Mouse (Mus musculus): ENCODE results near the gene Mllt3. TPM values are rescaled to one million over a fixed set of nuclear protein-coding genes. Genes with fewer than 3 reads are reported as not detected.

Mllt3 gene
- total RNA-seq, 2 experiments from 2014 or later, result 27.6 to 28.6 TPM

- DNase-seq (ENCODE audit: low spot score in 2 of 2), result no peak
Observed at GRCm38 (mm10) chr4:87954421-87955083, 78.6 kb downstream of the Mllt3 start.

DNA sequence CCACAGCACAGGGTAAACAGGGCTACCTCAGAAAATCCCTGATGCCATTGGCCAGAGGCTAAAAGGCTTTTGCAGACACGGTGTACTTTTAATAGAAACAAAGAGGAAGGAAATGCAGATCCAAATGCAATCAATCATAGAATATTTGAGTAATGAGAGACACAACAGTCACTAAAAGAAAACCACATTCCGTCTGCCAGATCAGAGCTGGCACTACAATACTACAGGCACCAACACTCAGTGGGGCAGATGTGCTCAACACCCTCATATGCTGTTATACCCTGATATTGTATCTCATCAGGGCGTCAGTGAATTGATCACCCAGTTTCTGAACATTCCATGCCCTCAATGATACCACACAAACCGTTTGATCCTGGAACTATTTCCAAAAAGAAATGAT is 79.4 kb downstream of the Mllt3 start:
- DNase-seq (ENCODE audit: low spot score in 2 of 2), result no peak

GRCm38 (mm10) chr4:87953268-87953667 is 79.9 kb downstream of the Mllt3 start:
- DNase-seq (ENCODE audit: low spot score in 2 of 2), result no peak

DNA sequence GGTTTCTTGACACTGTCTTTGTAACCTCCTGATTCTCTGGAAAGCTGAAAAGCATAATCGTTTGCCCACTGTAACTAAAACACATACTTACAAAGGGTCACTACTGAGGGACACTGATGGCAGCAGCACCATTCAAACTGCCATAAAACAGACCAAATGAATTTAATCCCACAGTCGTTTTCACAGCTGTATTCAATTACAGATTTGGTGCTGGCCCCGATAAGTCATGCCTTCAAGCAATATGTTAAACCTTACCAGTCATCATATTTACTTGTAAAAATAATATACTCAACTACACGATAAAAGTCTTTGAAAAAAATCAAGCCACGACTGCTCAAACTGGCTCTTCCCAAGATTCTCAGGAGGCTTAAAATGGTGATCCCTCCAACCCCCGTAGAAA is 83.7 kb downstream of the Mllt3 start:
- no peak for DNase-seq (ENCODE audit: low spot score in 2 of 2)

DNA sequence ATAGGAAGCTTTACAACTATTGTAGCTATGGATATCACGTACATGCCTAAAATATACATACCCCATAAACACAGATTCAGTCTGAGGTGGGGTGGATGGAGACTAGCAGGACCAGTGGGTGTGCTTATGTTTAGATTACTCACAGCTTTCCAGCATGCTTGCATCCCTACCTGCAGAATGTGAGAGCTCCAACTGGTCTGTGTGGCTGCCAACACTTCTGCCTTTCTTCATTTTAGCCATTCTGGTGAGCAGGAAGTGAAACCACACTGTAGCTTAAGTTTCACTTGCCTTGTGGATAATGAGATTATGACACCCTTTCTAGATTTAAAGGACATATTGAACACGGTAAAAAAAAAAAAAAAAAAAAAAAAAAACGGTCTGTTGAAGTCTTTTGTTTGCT is 88.8 kb downstream of the Mllt3 start:
- no peak for DNase-seq (ENCODE audit: low spot score in 2 of 2)

- DNase-seq (ENCODE audit: low spot score in 2 of 2), result no peak
Observed at GRCm38 (mm10) chr4:87942921-87943403, 90.2 kb downstream of the Mllt3 start.

DNA sequence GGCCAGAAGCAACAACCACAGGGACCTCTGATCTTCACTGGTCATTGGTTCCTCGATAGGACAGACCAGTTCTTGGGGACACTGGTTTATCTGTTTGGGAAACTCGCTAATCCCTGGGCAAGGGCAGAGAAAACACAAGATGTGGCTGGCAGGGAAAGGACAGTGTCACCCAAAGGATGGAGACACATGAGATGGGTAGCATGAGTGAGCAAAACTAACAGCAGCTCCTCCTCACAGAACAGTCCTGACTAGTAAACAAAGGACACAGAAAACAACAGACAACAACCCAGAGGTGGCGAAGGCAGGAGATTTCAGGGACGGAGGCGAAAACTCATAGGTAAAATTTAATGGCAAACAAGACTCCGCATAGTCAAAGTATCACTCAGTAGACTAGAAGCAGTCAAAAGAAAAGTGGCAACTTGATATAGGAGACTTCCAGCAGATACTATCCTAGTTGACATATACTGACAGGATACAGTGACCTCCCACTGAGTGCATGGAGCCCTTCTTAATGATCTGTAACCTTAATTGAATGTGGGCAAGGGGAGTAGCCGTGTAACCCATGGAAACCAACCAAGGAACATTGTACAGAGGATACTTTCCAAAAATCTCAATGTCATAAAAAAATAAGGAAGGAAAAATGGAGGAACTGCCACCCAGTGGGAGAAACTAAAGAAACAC is 93.5 kb downstream of the Mllt3 start:
- DNase-seq (ENCODE audit: low spot score in 2 of 2), result no peak

GRCm38 (mm10) chr4:87936326-87936725 is 96.8 kb downstream of the Mllt3 start:
- DNase-seq (ENCODE audit: low spot score in 2 of 2), result no peak

GRCm38 (mm10) chr4:87933701-87934337 is 99.3 kb downstream of the Mllt3 start:
- no peak for DNase-seq (ENCODE audit: low spot score in 2 of 2)

DNA sequence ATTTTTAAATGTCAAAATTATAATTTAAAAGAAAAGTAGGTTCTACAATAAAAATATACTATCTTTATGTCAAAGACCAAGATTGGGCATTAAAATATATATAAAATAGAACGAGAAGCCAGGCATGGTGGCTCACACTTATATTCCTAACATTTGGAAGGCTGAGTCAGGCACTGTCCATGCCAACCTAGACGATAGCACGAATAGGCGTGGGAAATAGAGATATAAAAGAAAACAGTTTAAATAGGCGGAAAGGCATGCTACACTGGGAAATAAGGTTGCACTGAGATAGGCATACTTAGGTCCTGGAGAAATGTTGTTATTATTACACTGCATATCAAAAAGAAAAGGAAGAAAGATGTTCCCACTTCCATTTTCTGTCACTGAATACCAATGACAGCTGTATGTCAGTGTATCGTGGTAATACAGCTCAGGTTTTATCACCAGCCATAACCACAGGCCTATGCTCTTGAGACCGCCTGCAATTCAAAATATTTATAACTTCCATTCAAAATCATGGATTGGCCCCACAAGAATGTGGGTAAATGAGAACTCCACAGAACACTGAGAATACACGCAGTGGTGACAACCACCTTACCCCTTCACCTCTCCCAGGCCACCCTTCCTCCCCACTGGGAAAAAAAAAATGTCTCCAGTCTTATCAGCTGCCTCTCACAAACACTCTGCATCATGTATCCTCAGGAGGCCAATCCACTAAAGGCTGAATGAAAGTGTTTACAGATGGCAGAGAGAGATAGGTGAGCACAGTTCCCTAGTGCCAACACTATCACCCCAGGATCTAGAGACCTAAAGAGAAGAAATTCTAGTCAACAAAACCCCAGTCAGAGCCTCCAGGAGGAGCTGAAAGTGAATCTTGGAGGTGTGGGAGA is 102.6 kb downstream of the Mllt3 start:
- no peak for DNase-seq (ENCODE audit: low spot score in 2 of 2)

GRCm38 (mm10) chr4:87928603-87929199 is 104.5 kb downstream of the Mllt3 start:
- DNase-seq (ENCODE audit: low spot score in 2 of 2), result no peak

DNA sequence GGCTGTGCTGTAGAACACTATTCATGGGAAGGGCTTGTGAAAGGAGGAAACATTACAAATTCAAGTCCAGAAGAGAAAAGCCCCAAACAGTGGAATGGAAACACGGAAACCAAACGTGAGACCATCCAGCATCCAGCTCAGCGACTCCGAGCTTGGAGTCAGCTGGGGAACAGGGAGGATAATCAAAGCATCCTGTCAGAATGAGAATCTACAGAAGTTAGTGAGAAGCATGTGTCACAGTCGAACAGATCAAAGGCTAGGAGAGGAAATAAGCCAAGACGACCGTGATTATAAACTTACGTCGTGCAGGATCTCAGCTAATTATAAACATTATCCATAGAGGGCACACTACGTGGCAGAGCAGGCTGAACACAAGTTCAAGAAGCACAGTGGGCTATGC is 105.8 kb downstream of the Mllt3 start:
- DNase-seq (ENCODE audit: low spot score in 2 of 2), result no peak

- no peak for DNase-seq (ENCODE audit: low spot score in 2 of 2)
Observed at GRCm38 (mm10) chr4:87920664-87921063, 112.5 kb downstream of the Mllt3 start.

- DNase-seq (ENCODE audit: low spot score in 2 of 2), result no peak
Observed at GRCm38 (mm10) chr4:87911172-87911994, 121.8 kb downstream of the Mllt3 start.

- DNase-seq (ENCODE audit: low spot score in 2 of 2), result no peak
Observed at GRCm38 (mm10) chr4:87905149-87905771, 127.9 kb downstream of the Mllt3 start.

DNA sequence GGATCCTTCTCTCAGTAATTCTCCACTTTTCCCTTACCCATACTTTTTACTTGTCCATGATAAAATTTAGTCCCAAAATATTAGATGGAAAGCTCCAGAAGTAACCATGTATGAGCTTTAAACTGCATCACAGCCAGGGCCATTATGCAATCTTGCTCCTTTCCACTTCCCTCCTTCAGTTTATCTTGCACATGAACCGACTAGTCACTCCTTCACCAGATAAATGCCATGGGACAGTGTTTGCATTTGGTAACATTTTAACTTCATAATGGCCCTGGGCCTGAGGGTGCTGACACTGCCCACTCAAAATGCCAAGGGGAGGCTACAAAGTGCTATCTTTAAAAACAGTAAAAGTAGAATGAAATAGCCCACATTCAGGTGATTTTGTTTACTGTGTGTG is 128.4 kb downstream of the Mllt3 start:
- DNase-seq (ENCODE audit: low spot score in 2 of 2), result no peak

GRCm38 (mm10) chr4:87902584-87902983 is 130.6 kb downstream of the Mllt3 start:
- DNase-seq (ENCODE audit: low spot score in 2 of 2), result no peak

- DNase-seq (ENCODE audit: low spot score in 2 of 2), result no peak
Observed at GRCm38 (mm10) chr4:87901166-87901565, 132.0 kb downstream of the Mllt3 start.

- DNase-seq (ENCODE audit: low spot score in 2 of 2), result no peak
Observed at GRCm38 (mm10) chr4:87893498-87893897, 139.7 kb downstream of the Mllt3 start.
